Mouse (Mus musculus) c-Kit-positive CD71-positive TER-119-negative erythroid progenitor cells, embryonic 14.5 days (primary cell): Measurements from ENCODE around the gene Trpc5.

ENCODE experiments used
- DNase-seq: peaks from one replicate; pipeline ENCODE4 v3.0.0-alpha.2; 2013; ENCODE audit warnings: low read depth

Trpc5 gene

DNA sequence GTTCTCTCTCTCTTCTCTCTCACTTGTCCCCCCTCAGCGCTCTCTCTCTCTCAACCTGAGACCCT is at the start of gene Trpc5:
Gene Trpc5 (minus strand): TSS at position 39 of the 65 bp plus-strand sequence.
- DNase-seq, result no peak

DNA sequence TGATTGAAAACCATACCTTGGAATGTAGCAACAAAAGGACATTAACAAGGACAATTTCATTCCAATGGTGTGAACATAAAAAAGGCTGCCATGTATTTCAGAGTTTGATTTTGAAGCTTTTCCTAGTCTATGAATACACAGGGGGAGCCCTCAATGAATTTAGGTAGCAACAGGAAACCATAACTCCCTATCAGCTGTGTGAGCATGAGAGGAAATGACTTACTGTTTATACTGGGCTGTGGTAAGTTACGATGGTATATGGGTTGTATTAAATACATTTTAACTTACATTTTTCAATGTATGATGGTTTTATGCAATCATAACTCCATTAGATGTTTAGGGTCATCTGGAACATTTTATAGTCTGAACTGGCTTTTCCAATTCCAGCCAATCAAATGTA is 28.4 kb upstream of the Trpc5 start:
- no peak for DNase-seq

DNA sequence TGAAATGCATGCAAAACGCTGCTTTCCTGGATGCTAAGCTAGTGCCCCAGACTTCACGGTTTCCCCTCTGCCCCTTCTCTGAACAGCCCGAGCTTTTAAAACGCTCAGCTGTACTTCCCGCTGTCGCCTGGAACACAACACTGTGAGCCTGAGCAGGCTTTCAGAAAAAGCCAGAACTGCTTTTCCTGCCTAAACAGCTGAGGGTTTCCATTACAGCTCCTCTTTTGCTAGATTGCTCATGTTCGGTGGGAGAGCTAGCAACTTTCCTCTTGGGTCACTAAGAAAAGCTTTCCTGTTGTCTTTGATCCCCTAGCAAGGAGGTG is 1.8 kb upstream of the Trpc5 start:
- no peak for DNase-seq

DNA sequence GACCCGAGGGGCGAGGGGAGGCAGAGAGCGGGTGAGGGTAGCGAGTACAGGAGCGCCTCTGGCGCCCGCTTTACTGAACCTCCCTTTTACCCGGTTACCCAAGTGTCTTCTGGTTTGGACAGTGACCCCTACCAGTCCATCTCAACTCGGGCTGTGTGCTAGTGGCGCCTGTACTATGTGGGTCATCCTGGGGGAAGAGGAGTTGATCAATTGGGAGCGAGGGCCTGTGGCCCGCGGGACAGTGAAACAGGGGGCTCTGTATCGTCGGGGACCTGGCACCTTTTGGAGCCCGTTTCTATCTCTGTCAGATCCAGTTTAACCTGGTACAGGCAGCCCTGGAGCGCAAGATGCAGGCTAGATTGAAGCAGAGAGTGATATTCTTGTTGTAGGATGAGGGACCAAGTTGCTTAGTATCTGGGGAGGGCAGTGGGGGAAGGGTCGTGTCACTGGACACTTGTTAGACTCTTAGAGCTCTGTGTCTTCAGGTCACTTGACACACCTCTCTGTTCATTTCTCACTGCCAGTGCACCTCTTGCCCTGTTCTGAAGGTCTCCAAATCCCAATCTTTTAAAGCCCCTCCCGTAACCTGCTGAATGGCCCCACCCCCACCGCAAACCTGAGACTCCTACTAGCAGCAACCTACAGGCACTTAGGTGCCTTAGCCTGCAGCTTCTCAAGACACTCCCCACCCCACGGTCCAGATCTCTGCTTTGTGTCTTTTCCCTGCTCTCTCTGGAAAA is 1.3 kb upstream of the Trpc5 start:
- no peak for DNase-seq

DNA sequence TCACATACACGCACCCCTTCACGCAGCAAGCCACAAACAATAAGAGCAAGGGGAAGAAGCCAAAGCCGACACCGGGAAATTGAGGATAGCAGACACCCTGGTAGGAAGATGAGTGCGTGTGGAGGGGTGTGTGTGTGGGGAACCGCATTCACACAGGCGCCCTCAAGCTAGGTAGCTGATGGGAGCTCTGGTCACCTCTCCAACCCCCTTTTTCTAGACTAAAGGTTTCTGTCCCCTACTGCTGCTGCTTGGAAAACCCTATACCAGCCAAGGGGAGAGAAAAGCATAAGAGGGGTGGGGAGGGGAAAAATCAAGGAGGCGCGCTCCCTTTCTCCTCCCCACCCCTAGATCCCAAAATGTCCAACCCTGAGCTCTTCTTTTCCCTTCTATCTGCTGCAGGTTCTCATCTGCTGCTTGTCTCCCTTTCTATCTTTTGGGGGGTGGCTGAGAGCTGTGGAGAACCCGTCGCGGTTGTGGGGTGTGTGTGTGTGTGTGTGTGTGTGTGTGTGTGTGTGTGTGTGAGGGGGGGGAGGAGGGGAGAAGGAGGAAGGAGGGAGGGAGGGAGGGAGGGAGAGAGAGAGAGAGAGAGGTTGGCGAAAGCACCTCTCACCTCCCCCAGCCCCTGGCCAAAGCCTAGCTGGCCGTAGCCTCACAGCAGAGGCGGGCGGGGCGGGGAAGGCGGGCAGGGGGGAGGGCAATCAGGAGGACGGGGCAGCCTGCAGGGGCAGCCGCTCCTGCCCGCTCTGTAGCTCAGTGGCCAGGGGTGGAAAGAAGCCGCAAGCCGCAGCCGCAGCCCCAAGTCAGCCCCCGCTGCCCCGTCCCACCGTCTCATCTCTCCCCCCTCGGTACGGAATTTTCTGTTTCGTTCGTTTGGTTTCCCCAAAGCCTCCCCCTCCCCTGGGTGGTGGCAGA is 483 bp upstream of the Trpc5 start, which contains the start of gene Rtl4:
Gene Rtl4 (plus strand): TSS at position 701 of the 912 bp plus-strand sequence.
- DNase-seq, result no peak

DNA sequence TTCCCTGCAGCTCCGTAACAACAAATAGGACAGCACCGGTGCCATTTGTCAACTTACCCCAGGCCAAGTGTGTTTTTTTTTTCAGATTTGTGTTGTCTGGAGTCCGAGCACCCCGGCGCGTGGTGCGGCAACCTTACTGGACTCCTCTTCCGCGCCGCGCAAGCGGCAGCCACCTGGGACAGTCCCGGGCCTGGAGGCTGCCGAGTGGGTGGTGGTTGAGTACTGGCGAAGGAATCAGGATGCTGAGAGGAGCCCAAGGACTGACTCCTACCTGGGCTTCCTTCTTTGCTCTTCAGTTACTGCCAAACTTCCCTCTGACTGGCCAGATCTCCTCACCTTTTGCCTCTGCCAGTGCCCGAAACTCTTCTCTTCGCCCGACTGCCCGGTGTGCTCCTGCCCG is 238 bp downstream of the Trpc5 start:
- DNase-seq, result no peak

DNA sequence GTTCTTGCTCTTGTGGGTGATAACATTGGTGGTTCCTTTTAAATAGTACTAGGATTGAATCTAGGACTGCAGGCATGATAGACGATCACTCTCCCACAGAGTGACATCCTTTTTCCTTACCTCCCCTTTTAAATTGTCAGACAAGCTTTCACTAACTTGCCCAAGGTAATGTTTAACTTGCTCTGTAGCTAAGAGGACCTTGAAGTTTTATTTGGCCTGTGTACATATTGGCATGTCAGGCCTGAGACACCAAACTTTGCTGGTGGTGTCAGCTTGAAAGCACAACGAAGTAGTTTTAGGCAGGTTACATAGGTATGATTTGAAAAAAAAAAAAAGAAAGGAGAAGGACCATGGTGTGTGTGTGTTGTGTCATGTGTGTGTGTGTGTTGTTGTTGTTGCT is 35.8 kb downstream of the Trpc5 start:
- DNase-seq, result no peak

DNA sequence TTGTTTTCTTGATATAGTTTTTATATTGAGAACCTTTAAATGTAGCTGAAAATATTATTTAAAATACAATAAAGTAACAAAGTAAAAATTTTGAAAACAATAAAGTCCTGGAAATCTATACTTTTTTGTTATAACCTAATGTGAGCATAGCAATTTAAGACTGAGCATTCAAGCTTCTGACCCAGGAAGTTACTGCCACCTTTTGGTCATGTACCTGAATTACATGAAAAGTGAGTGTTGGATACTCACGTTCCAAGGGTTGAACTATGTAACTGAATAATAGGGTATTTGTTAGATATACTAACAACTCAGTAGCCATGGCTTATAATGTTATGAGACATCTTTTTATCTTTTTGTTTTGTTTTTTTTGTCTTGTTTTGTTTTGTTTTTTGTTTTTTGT is 42.6 kb downstream of the Trpc5 start:
- peak; percentile 6 for DNase-seq

DNA sequence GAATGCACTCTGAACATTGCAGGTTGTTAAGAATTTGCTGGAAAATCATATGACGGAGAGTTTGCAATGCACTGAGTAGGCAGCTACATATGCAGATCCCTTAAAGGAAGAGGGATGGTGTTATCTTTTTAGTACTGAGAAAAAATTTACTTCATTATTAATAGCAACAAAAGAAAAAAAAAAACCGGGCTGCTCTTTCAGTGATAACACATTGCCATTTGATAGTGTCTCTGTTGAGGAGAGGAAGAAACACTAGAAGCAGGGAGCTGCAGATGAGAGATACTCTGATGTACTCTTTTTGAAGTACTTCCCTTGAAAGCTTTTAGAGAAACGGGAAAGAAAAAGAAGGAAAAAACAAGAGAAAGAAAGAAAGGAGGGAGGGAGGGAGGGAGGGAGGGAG is 43.2 kb downstream of the Trpc5 start:
- DNase-seq, result no peak

DNA sequence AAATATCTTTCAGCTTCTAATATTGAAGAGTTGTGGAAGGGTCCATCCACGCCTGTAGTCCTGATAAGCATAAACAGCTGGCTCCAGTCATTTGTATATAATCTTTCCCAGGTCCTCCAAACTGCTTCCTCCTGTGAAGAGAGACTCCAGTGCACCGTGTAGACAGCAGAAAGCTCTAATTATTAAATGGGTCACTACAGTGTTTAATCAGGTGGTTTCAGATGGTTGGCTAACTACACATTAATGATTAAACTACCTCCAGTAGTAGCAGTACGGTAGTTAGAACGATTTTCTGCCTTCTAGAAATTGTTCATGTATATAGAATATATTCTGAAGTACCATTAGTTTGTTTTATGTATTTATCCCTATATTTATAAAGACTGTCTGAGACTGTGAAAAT is 75.2 kb downstream of the Trpc5 start:
- DNase-seq, result no peak

DNA sequence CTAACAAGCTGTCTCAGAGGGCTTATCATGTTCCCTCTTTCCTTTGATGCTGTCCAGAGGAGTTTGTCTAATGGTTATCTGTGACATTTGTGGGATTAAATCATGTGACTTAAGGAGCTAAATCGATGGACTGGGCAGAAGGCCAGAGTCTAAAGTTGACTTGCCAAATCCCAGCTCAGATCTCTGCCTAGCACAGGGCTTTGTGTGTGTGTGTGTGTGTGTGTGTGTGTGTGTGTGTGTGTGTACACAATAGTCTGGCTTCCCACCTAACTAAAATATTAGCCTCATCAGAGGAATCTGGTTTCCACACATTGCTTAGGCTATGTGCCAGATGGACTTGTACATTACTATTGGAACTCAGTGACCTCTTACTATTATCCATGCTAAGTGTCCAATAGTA is 151.5 kb downstream of the Trpc5 start:
- DNase-seq, result no peak

DNA sequence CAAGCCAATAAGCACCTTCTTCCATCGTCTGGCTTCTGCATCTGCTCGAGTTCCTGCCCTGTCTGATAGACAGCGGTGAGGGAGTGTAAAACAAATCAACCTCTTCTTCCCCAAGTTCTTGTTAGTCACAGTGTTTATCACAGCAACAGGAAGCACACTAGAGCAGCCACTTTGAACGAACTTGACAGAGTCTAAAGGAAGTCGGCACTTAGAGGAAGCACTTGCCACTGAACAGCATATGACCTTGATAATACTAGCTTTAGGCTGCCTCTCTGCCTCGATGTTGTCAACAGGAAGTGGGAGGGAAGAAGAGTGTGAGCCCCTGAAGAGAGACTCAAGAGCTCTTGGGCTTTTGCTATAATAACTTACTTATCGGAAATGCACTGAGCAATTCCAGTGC is 161.9 kb downstream of the Trpc5 start:
- DNase-seq, result no peak

DNA sequence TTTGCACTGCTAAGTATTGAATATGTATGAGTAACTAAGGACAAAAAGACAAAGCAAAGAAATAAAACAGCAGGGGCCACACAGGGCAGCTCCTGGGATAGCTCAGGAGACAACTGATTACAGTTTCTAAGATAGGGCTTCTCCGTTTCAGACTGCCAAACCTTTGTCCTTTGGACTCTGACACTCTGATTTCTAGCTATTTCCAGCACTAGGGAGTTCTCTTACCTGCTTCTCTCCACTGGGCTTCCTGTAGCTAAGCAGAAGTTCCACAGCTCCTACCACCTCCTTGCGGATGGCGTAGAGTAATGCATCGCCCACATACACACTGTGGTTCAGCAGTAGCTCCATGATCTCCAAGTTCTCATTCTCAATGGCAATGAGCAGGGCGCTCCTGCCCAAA is 164.7 kb downstream of the Trpc5 start:
- DNase-seq, result no peak

DNA sequence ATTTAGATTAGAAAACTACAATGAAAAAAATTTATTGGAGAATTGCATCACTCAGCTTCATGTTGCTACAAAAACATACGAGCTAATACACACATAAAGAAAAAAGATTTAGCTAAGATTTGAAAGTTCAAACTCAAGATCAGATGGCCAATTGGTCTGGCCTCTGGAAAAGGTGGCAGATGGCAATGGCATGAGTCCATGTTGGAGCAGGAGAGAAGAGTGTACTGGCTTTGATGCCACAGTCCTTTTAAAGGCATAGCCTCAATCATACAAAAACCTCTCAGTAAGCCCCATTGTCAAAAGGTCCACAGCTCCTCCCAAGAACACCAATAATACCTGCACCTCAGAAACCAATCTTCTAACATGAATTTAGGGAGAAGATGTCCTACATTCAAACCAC is 196.6 kb downstream of the Trpc5 start:
- no peak for DNase-seq

DNA sequence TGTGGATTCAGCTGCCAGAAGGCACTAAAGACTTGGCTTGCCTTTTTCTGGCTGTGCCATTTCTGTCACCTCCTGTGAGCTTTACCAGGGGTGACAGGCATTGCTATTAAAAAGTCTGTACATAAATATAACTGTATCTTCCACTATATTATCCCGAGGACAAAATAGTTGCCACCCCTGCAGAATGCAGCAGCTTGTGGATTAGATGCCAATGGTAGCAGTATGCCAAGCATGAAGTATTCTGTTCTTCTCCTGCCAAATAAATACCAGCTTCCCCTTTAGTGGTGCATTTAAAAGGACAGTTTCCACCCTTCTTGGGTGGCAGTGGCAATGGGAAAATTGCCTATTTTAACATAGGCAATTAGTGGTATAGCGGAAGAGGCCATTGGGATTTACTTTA is 223.6 kb downstream of the Trpc5 start:
- no peak for DNase-seq

DNA sequence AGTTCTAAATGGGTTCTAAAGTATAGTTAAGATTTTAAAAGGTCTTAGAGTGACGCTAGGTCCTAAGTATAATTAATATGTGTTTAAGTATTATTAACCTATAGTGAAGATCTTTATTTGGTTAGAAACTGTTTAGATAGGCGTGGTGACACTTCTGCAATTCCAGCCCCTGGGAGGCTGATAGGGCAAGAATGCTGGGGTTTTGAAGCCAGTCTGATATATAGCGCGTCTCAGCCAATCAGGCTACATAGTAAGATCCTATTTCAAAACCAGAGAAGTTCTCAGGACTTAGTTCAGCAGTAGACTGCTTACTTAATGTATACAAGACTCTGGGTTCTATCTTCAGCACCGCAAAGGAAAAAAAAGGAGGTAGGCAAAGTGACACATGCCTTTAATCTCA is 231.7 kb downstream of the Trpc5 start, which contains the start of gene Trpc5os:
Gene Trpc5os (plus strand): TSS at position 301 of the 400 bp plus-strand sequence.
- DNase-seq, result no peak

DNA sequence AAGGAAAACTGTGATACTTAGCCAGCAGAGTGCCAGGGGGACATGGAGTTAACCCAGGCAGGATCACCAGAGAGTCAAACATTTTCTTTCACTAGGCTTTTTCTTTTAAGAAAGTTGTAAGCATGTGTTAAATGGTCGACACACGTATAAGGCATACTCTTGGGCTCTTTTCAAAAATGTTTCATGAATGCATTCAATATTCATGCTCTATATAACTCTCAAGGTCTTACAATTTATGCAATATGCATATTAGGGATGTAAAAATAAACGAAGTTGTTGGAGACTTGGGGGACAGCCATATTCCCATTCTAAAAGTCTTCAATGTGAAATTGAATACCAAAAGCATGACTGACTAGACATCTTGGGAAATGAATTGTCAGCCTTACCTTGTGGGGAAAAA is 264.1 kb downstream of the Trpc5 start:
- no peak for DNase-seq

DNA sequence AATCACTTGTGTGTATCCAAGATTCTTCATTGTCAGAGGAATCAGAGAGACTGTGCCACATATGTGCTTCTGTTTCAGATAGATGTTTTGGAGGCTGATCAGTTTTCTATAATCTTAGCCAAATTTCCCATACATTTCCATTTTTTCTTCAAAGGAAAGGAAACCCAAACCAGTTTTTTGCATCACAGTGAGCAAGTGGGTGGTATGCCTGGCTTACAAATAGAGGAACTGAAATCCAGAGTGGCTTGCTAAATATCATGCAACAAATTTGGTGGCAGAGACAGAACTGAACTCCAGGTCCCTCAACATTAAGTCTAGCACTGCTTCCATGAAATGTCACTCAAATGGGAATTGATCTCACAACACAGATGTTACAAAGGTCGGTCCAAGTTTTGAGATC is 266.9 kb downstream of the Trpc5 start:
- DNase-seq, result no peak

DNA sequence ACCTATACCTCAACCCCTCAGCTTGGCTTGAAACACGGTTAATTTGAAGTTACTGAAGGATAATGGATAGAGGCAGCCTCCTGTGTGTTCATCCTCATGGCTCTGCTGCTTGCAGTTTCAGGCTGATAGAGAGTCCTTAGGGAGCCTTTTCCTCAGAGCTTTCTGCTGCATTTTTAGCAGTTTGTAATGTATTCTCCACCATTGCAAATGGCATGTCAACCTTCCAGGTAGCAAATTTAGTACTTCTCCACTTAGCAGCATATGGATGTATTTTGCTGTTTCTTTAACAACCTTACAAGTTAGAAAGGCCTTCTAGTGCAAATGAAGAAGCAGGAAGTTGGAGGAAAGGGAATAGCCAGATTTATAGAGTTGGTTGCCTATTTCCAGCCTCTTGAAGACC is 267.7 kb downstream of the Trpc5 start:
- DNase-seq, result no peak

DNA sequence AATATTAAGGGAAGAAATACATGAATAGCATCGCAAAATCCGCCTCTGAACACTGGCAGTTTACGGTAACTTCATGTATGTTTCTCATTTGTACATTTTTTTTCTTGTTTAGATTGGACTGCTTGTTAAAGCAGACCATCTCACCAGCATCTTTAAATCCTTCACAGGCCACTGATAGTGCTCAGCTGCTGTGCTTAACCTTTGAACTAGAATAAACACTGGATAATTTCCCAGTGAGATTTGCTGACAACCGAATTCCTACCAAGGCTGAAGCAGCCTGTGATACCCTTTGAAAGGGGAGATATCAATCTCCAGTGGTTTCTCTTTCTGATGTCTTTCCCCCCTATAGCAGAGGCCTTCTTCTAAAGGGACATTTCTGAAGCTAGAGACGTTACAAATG is 279.9 kb downstream of the Trpc5 start:
- no peak for DNase-seq

DNA sequence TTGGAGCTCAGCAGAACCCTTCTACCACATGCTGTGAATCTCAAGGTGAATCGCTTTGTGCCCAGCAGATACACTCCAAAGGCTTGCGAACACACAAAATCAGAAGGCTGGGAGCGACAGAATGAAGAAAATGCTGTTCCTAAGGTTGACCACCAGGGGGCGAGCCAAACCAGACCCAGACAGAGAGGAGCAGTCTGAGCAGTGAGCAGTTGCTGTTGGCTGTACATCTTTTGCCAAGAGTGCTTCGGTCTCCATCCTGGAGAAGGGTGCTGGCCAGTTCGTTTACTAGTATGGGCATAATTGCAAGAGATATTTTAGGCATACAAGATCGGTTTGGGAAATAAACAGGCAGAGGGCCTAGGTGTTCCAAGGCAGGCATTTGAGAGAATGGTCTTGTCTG is 284.5 kb downstream of the Trpc5 start:
- DNase-seq, result no peak

DNA sequence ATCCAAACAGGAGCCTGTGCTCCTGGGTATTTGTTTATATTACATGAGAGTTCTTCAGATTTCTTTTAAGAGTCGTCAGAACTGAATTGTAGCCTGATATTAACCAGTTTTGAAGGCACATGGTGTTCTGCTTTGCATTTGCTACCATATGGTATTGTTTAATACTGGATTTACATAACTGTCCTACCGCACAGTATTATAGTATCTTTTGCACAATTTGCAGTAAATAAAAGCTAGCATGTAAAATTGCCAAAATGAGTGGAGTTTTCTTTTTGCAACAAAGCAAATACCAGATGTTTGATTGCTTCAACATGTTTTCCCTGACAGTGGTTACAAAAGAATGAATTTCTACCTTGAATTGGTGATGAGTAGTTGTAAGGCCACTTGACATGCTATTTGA is 313.8 kb downstream of the Trpc5 start:
- DNase-seq, result no peak

DNA sequence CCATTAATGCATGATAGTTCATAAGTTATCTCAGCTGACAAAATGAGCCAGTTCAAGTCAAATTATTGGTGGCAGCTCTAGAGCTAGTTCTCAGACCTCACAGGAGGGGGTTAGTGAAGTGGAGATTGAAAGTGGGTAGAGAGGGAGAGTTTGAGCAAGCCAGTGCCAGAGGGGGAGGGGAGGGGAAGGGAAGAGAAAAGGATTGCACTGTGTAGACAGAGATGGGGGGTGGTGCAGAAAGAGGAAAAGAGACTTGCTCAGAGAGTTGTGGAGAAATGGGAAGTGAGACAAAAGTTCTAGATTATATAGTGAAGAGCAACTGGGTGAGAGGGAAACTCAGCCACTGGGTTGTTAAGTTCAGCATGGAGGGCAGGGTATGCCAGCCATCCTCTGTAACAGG is 349.6 kb downstream of the Trpc5 start:
- no peak for DNase-seq

DNA sequence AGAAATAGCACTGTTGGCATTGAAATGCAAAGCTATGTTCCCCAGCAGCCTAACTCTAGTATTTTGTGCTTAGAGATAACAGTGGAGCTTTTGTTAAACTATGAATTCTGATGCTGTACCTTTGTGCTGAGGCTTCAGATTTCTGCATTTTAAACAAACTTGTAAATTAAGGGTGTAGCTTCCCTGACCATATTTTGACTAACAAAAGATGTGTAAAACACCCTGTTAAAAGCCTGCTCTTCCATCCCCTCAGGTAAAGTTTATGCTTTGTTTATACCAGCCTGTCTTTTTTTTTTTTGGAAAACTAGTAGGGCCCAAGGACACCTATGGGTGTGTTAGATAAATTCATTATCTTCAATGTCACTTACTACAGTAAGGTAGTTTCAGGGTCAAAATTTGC is 350.0 kb downstream of the Trpc5 start:
- DNase-seq, result no peak
